Mouse (Mus musculus): ENCODE results near the gene Gm11985. TPM values are rescaled to one million over a fixed set of nuclear protein-coding genes. Genes with fewer than 3 reads are reported as not detected.

The Gm11985 gene
- polyA plus RNA-seq (2014; fragmentation: Nextera tagmentation; extraction: Ambion mirVana) = 0.25 TPM in 1 of 2 replicates, not detected in the other

DNA sequence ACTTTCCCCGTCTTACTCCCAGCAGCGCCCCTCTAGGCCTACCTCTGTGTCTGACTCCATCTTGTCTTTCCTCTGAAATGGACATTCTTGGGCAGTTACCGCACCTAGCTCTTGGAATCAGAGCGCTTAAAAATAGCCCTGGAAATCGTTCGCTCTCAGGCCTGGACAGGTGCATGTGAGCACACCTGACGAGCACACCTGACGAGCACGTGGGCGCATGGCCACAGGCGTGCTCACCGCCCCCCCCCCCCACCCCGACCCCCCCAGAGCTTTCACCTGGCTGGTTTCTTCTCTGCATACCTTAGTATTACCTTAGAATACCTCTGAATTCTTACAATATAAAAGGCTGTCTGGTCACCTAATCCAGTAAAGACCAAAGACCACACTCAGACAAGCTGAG is at the start of gene Gm11985:
Gene Gm11985, minus strand, starts transcription at position 101 of the 400 bp plus-strand sequence.
- Histone ChIP-seq H3K4me3 (ENCODE audit: low read depth, low read length) (no peak within 1 kb of the TSS), H3K4me2 (replicated peaks; ENCODE audit: low read depth, low read length) (no peak within 1 kb of the TSS), H3K27ac (ENCODE audit: low read length) (no peak within 1 kb of the TSS), H3K9ac (replicated peaks; ENCODE audit: low read depth, low read length) (no peak within 1 kb of the TSS), H3K36me3 (ENCODE audit: control insufficient read depth, insufficient read depth, low read length) (no peaks in the 10 kb centered on the region), H3K4me1 (ENCODE audit: control insufficient read depth, insufficient read depth, low read length) (no peaks in the 10 kb centered on the region), H3K9me3 (ENCODE audit: control insufficient read depth, low read depth, low read length) (no peaks in the 10 kb centered on the region), H3K27me3 (ENCODE audit: control insufficient read depth, insufficient read depth, low read length) (no peaks in the 10 kb centered on the region)
- ATAC-seq (ENCODE audit: insufficient number of reproducible peaks, insufficient read depth, low FRiP score, low read depth) = no peak
- WGBS = 91% methylated on average over 12 of the region's 13 CpGs

DNA sequence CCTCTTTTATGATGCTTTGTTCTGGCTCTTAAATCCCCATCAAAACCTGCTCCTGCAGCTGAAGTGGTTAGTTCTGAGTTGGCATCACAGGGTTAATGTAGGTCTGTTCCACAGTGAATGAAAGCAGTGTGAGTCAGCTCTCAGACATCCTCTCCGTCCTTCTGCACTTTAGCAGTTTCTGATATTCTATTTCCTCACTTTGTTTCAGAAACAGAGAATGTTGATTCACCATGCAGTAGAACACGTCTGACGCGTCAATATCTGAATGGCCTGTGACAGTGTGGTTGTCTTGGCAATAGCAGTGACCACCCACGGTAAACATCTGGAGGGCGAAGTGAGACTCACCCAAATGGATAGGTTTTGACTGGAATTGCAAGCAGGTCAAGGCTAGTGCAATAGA is 49.3 kb upstream of the Gm11985 start:
- H3K27ac ChIP-seq (ENCODE audit: low read length) = no peak overlapping the region
- no peaks in the 10 kb centered on the region for H3K36me3 ChIP-seq (ENCODE audit: control insufficient read depth, insufficient read depth, low read length)
- no peaks in the 10 kb centered on the region for H3K9me3 ChIP-seq (ENCODE audit: control insufficient read depth, low read depth, low read length)
- no peaks in the 10 kb centered on the region for H3K4me1 ChIP-seq (ENCODE audit: control insufficient read depth, insufficient read depth, low read length)
- WGBS = 52% methylated on average over 6 of the region's 6 CpGs
- peak; percentile 64 for ATAC-seq (ENCODE audit: insufficient number of reproducible peaks, insufficient read depth, low FRiP score, low read depth)
- H3K4me2 ChIP-seq (replicated peaks; ENCODE audit: low read depth, low read length) = no peak overlapping the region
- H3K9ac ChIP-seq (replicated peaks; ENCODE audit: low read depth, low read length) = no peak overlapping the region
- H3K4me3 ChIP-seq (ENCODE audit: low read depth, low read length) = no peak overlapping the region
- no peaks in the 10 kb centered on the region for H3K27me3 ChIP-seq (ENCODE audit: control insufficient read depth, insufficient read depth, low read length)

DNA sequence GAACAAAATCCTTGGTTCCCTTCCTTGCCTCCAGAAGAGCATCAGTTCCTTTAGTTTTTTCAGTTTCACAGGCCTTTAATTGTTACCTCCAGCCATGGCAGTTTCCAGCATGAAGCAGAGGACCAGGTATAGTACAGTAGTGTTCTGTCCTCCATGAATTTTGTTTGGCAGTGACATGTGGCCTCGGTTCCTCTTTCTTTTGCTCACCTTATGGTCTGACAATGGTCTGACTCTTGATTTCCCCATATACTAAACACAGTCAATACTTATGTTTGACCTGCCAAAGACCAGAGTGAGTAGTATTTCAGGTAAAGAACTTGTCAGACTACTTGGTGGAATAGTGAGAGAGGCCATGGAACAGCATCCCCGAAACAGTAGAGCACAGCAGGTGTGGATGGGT is 48.4 kb upstream of the Gm11985 start:
- H3K27ac ChIP-seq (ENCODE audit: low read length) = no peak overlapping the region
- H3K36me3 ChIP-seq (ENCODE audit: control insufficient read depth, insufficient read depth, low read length) = no peaks in the 10 kb centered on the region
- H3K9ac ChIP-seq (replicated peaks; ENCODE audit: low read depth, low read length) = no peak overlapping the region
- no peaks in the 10 kb centered on the region for H3K4me1 ChIP-seq (ENCODE audit: control insufficient read depth, insufficient read depth, low read length)
- H3K9me3 ChIP-seq (ENCODE audit: control insufficient read depth, low read depth, low read length) = no peaks in the 10 kb centered on the region
- WGBS = 91% methylated on average over 2 of the region's 2 CpGs
- no peak overlapping the region for H3K4me2 ChIP-seq (replicated peaks; ENCODE audit: low read depth, low read length)
- no peak for ATAC-seq (ENCODE audit: insufficient number of reproducible peaks, insufficient read depth, low FRiP score, low read depth)
- no peaks in the 10 kb centered on the region for H3K27me3 ChIP-seq (ENCODE audit: control insufficient read depth, insufficient read depth, low read length)
- no peak overlapping the region for H3K4me3 ChIP-seq (ENCODE audit: low read depth, low read length)

- no peak; the same call in 1 of the 2 replicates for ATAC-seq (ENCODE audit: insufficient number of reproducible peaks, insufficient read depth, low FRiP score, low read depth)
- no peaks in the 10 kb centered on the region for H3K36me3 ChIP-seq (ENCODE audit: control insufficient read depth, insufficient read depth, low read length)
- no peaks in the 10 kb centered on the region for H3K27me3 ChIP-seq (ENCODE audit: control insufficient read depth, insufficient read depth, low read length)
- H3K4me3 ChIP-seq (ENCODE audit: low read depth, low read length) = no peak overlapping the region
- H3K4me1 ChIP-seq (ENCODE audit: control insufficient read depth, insufficient read depth, low read length) = no peaks in the 10 kb centered on the region
- H3K9ac ChIP-seq (replicated peaks; ENCODE audit: low read depth, low read length) = no peak overlapping the region
- peak overlapping the region; percentile 23; the same call in 1 of the 2 replicates for H3K27ac ChIP-seq (ENCODE audit: low read length)
- H3K9me3 ChIP-seq (ENCODE audit: control insufficient read depth, low read depth, low read length) = no peaks in the 10 kb centered on the region
- WGBS = 75% methylated on average over 3 of the region's 3 CpGs
- no peak overlapping the region for H3K4me2 ChIP-seq (replicated peaks; ENCODE audit: low read depth, low read length)
Observed at GRCm38 (mm10) chr11:7234981-7235609, 46.7 kb upstream of the Gm11985 start.

- H3K9me3 ChIP-seq (ENCODE audit: control insufficient read depth, low read depth, low read length) = no peaks in the 10 kb centered on the region
- H3K9ac ChIP-seq (replicated peaks; ENCODE audit: low read depth, low read length) = no peak overlapping the region
- no peak for ATAC-seq (ENCODE audit: insufficient number of reproducible peaks, insufficient read depth, low FRiP score, low read depth)
- H3K27ac ChIP-seq (ENCODE audit: low read length) = 0 out of 2 replicates have a peak overlapping the region, but pooled peaks have one; percentile 23
- H3K4me2 ChIP-seq (replicated peaks; ENCODE audit: low read depth, low read length) = no peak overlapping the region
- WGBS = 61% methylated on average over 1 of the region's 1 CpGs
- H3K4me1 ChIP-seq (ENCODE audit: control insufficient read depth, insufficient read depth, low read length) = no peaks in the 10 kb centered on the region
- no peaks in the 10 kb centered on the region for H3K36me3 ChIP-seq (ENCODE audit: control insufficient read depth, insufficient read depth, low read length)
- no peaks in the 10 kb centered on the region for H3K27me3 ChIP-seq (ENCODE audit: control insufficient read depth, insufficient read depth, low read length)
- no peak overlapping the region for H3K4me3 ChIP-seq (ENCODE audit: low read depth, low read length)
Observed at GRCm38 (mm10) chr11:7234436-7234835, 46.1 kb upstream of the Gm11985 start.

- no peaks in the 10 kb centered on the region for H3K9me3 ChIP-seq (ENCODE audit: control insufficient read depth, low read depth, low read length)
- H3K4me2 ChIP-seq (replicated peaks; ENCODE audit: low read depth, low read length) = no peak overlapping the region
- no peak overlapping the region for H3K27ac ChIP-seq (ENCODE audit: low read length)
- H3K4me3 ChIP-seq (ENCODE audit: low read depth, low read length) = no peak overlapping the region
- no peaks in the 10 kb centered on the region for H3K36me3 ChIP-seq (ENCODE audit: control insufficient read depth, insufficient read depth, low read length)
- H3K4me1 ChIP-seq (ENCODE audit: control insufficient read depth, insufficient read depth, low read length) = no peaks in the 10 kb centered on the region
- H3K9ac ChIP-seq (replicated peaks; ENCODE audit: low read depth, low read length) = no peak overlapping the region
- WGBS = 89% methylated on average over 2 of the region's 2 CpGs
- no peak for ATAC-seq (ENCODE audit: insufficient number of reproducible peaks, insufficient read depth, low FRiP score, low read depth)
- no peaks in the 10 kb centered on the region for H3K27me3 ChIP-seq (ENCODE audit: control insufficient read depth, insufficient read depth, low read length)
Observed at GRCm38 (mm10) chr11:7233333-7233732, 45.0 kb upstream of the Gm11985 start.

GRCm38 (mm10) chr11:7231958-7232357 is 43.6 kb upstream of the Gm11985 start:
- Histone ChIP-seq H3K9me3 (ENCODE audit: control insufficient read depth, low read depth, low read length) (no peaks in the 10 kb centered on the region), H3K27ac (ENCODE audit: low read length) (no peak overlapping the region), H3K36me3 (ENCODE audit: control insufficient read depth, insufficient read depth, low read length) (no peaks in the 10 kb centered on the region), H3K27me3 (ENCODE audit: control insufficient read depth, insufficient read depth, low read length) (no peaks in the 10 kb centered on the region), H3K4me1 (ENCODE audit: control insufficient read depth, insufficient read depth, low read length) (no peaks in the 10 kb centered on the region), H3K9ac (replicated peaks; ENCODE audit: low read depth, low read length) (no peak overlapping the region), H3K4me2 (replicated peaks; ENCODE audit: low read depth, low read length) (no peak overlapping the region), H3K4me3 (ENCODE audit: low read depth, low read length) (no peak overlapping the region)
- WGBS = 90% methylated on average over 4 of the region's 4 CpGs
- no peak for ATAC-seq (ENCODE audit: insufficient number of reproducible peaks, insufficient read depth, low FRiP score, low read depth)

DNA sequence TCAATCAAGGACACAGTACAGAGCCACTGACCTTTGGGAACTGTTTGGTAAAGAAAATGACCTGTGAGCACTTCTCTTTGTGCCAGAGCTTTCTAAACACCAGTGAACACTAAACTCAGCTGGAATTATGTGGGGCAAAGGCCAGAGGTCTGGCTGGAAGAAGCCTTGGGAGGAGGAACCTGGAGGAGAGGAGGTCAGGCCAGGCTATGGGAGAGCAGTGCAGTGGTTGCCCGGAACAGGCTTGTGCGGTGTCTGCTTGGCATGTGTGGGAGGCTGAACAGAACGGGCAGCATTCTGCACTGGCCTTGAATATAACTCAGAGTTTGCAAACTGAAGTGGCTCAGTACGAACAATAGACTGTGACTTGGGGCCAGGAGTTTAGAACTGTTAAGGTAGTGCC is 41.6 kb upstream of the Gm11985 start:
- H3K4me1 ChIP-seq (ENCODE audit: control insufficient read depth, insufficient read depth, low read length) = no peaks in the 10 kb centered on the region
- H3K4me2 ChIP-seq (replicated peaks; ENCODE audit: low read depth, low read length) = no peak overlapping the region
- no peaks in the 10 kb centered on the region for H3K9me3 ChIP-seq (ENCODE audit: control insufficient read depth, low read depth, low read length)
- no peak for ATAC-seq (ENCODE audit: insufficient number of reproducible peaks, insufficient read depth, low FRiP score, low read depth)
- no peak overlapping the region for H3K4me3 ChIP-seq (ENCODE audit: low read depth, low read length)
- H3K27me3 ChIP-seq (ENCODE audit: control insufficient read depth, insufficient read depth, low read length) = no peaks in the 10 kb centered on the region
- WGBS = 51% methylated on average over 4 of the region's 4 CpGs
- H3K27ac ChIP-seq (ENCODE audit: low read length) = no peak overlapping the region
- no peaks in the 10 kb centered on the region for H3K36me3 ChIP-seq (ENCODE audit: control insufficient read depth, insufficient read depth, low read length)
- no peak overlapping the region for H3K9ac ChIP-seq (replicated peaks; ENCODE audit: low read depth, low read length)

DNA sequence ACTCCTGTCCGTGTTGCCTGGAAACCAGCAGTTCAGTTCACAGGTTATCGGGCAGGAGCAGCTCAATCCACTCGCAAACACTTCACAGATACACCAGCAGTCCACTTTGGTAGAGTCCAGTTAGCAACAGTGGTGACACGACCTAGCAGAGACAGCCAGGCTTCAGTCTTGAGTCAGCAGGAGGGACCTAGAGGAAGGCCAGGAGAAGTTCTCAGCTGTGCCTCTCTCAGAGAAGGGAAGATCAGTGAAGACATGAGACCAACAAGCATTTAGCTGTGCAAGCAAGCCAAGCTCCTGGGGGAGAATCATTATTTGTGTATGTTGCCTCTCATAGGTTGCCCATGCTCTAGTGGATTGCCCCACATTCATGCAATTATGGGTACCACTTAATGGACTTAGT is 39.7 kb upstream of the Gm11985 start:
- no peak overlapping the region for H3K4me2 ChIP-seq (replicated peaks; ENCODE audit: low read depth, low read length)
- no peak for ATAC-seq (ENCODE audit: insufficient number of reproducible peaks, insufficient read depth, low FRiP score, low read depth)
- 81% methylated on average over 4 of the region's 4 CpGs for WGBS
- no peaks in the 10 kb centered on the region for H3K27me3 ChIP-seq (ENCODE audit: control insufficient read depth, insufficient read depth, low read length)
- H3K27ac ChIP-seq (ENCODE audit: low read length) = no peak overlapping the region
- H3K9ac ChIP-seq (replicated peaks; ENCODE audit: low read depth, low read length) = no peak overlapping the region
- H3K9me3 ChIP-seq (ENCODE audit: control insufficient read depth, low read depth, low read length) = no peaks in the 10 kb centered on the region
- H3K36me3 ChIP-seq (ENCODE audit: control insufficient read depth, insufficient read depth, low read length) = no peaks in the 10 kb centered on the region
- H3K4me3 ChIP-seq (ENCODE audit: low read depth, low read length) = no peak overlapping the region
- H3K4me1 ChIP-seq (ENCODE audit: control insufficient read depth, insufficient read depth, low read length) = no peaks in the 10 kb centered on the region

Measured in stomach, embryonic 14.5 days (tissue).